Mouse (Mus musculus): Measurements from ENCODE around the gene Fry.

DNA sequence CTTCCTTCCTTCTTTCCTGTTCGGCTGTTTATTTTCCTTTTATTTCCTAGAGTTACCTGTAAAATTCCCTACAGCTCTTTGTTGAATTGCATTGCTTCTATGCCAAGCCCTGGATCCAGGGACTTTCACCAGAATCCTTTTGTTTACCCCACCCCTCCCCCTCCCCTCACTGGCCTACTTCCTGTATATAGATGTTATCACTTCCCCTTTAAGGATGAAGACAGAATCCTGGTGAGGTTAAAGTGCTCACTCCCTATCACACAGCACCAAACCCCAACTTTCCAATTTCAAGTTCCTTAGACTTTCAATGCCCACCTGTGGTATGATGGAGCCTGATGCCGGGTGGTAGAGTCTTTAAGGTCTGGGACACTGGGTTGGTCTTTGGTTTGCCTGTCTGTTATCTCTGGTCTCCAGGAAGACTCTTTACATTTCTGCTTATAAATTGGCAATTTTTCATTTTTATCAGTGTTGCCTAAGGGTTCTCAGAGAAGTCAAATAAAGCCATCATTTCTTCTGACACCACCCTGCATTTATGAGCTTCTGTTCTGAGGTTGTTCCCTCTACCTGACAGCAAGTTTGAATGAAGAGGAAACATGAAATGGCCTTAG is 59.9 kb downstream of the Fry start:
- TF ChIP-seq POLR2A (IDR thresholded peaks at IDR 0.05; ENCODE audit: low read depth, low read length) (no peak), CTCF (IDR thresholded peaks at IDR 0.05; ENCODE audit: extremely low read depth, insufficient read length, insufficient replicate concordance, low read depth, low read length) (no peak)
